Mouse (Mus musculus): Measurements from ENCODE around the gene Fcgr2b. TPM values are rescaled to one million over a fixed set of nuclear protein-coding genes. Genes with fewer than 3 reads are reported as not detected.
A peak's percentile ranks its signal among the peaks of the same experiment; 100 is the strongest.

Fcgr2b gene
- polyA plus RNA-seq, 1 experiment: 14.7 TPM

DNA sequence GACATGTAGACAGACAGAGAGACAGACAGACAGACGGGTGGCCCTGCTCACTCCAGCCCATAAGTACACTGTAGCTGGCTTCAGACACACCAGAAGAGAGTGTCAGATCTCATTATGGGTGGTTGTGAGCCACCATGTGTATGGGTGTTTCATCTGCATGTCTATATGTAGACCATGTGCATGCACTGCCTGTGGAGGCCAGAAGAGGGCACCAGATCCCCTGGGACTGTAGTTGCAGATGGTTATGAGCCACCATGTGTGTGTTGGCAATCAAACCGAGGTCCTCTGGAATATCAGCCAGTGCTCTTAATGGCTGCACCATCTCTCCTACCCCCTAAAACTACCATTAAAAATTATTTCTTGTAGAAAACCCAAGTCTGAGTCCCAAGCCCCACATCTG, 30.6 kb upstream of the Fcgr2b start:
- Histone ChIP-seq H3K27me3 (ENCODE audit: control insufficient read depth, insufficient read depth, low read length) (no peaks in the 10 kb centered on the region), H3K4me3 (ENCODE audit: control insufficient read depth, insufficient read depth, low read length) (no peak overlapping the region), H3K4me1 (replicated peaks; ENCODE audit: control insufficient read depth, insufficient read depth, low read length) (no peaks in the 10 kb centered on the region), H3K36me3 (ENCODE audit: control insufficient read depth, insufficient read depth, low read length) (no peaks in the 10 kb centered on the region), H3K27ac (ENCODE audit: control insufficient read depth, insufficient read depth, low read length) (no peak overlapping the region)
- 98% methylated on average over 2 of the region's 2 CpGs for WGBS
- DNase-seq: peak; percentile 16
- no peak for TF ChIP-seq CTCF (IDR thresholded peaks at IDR 0.05; ENCODE audit: borderline replicate concordance, control insufficient read depth, extremely low read depth, insufficient read depth, low read length, poor library complexity)

DNA sequence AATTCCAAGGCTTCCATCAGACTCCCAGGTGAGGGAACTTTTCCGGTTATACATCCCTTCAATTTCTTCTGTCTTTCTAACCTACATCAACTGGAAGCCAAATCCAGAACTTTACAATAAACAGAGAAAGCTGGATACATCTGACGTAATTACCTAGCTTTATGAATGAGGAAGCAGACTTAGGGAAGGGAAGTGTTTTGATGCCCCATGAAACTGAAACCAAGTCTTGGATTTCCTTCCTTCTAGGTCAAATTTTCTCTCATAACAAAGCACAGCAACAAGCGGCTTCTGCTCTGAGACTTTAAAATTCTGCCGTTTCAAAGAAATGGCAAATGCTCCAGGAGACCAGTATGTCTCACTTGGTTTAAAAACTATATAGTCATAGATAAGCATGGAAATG, 30.0 kb upstream of the Fcgr2b start:
- 32% methylated on average over 4 of the region's 4 CpGs for WGBS
- TF ChIP-seq POLR2A (IDR thresholded peaks at IDR 0.05; ENCODE audit: control insufficient read depth, extremely low read depth, insufficient read depth, low read length, poor library complexity): no peak
- no peak for TF ChIP-seq CTCF (IDR thresholded peaks at IDR 0.05; ENCODE audit: borderline replicate concordance, control insufficient read depth, extremely low read depth, insufficient read depth, low read length, poor library complexity)
- Histone ChIP-seq H3K27me3 (ENCODE audit: control insufficient read depth, insufficient read depth, low read length) (no peaks in the 10 kb centered on the region), H3K36me3 (ENCODE audit: control insufficient read depth, insufficient read depth, low read length) (no peaks in the 10 kb centered on the region), H3K27ac (ENCODE audit: control insufficient read depth, insufficient read depth, low read length) (no peak overlapping the region), H3K4me3 (ENCODE audit: control insufficient read depth, insufficient read depth, low read length) (no peak overlapping the region), H3K4me1 (replicated peaks; ENCODE audit: control insufficient read depth, insufficient read depth, low read length) (no peaks in the 10 kb centered on the region)
- no peak for DNase-seq

GRCm38 (mm10) chr1:171005586-171005985, 29.2 kb upstream of the Fcgr2b start:
- no peak for DNase-seq
- no peaks in the 10 kb centered on the region for H3K27me3 ChIP-seq (ENCODE audit: control insufficient read depth, insufficient read depth, low read length)
- H3K27ac ChIP-seq (ENCODE audit: control insufficient read depth, insufficient read depth, low read length): no peak overlapping the region
- TF ChIP-seq POLR2A (IDR thresholded peaks at IDR 0.05; ENCODE audit: control insufficient read depth, extremely low read depth, insufficient read depth, low read length, poor library complexity): no peak
- no peak for TF ChIP-seq CTCF (IDR thresholded peaks at IDR 0.05; ENCODE audit: borderline replicate concordance, control insufficient read depth, extremely low read depth, insufficient read depth, low read length, poor library complexity)
- no peaks in the 10 kb centered on the region for H3K4me1 ChIP-seq (replicated peaks; ENCODE audit: control insufficient read depth, insufficient read depth, low read length)
- no peaks in the 10 kb centered on the region for H3K36me3 ChIP-seq (ENCODE audit: control insufficient read depth, insufficient read depth, low read length)
- no peak overlapping the region for H3K4me3 ChIP-seq (ENCODE audit: control insufficient read depth, insufficient read depth, low read length)

GRCm38 (mm10) chr1:171005081-171005480, 28.7 kb upstream of the Fcgr2b start:
- H3K27ac ChIP-seq (ENCODE audit: control insufficient read depth, insufficient read depth, low read length): no peak overlapping the region
- TF ChIP-seq CTCF (IDR thresholded peaks at IDR 0.05; ENCODE audit: borderline replicate concordance, control insufficient read depth, extremely low read depth, insufficient read depth, low read length, poor library complexity): no peak
- TF ChIP-seq POLR2A (IDR thresholded peaks at IDR 0.05; ENCODE audit: control insufficient read depth, extremely low read depth, insufficient read depth, low read length, poor library complexity): no peak
- H3K27me3 ChIP-seq (ENCODE audit: control insufficient read depth, insufficient read depth, low read length): no peaks in the 10 kb centered on the region
- H3K4me3 ChIP-seq (ENCODE audit: control insufficient read depth, insufficient read depth, low read length): no peak overlapping the region
- no peaks in the 10 kb centered on the region for H3K4me1 ChIP-seq (replicated peaks; ENCODE audit: control insufficient read depth, insufficient read depth, low read length)
- no peaks in the 10 kb centered on the region for H3K36me3 ChIP-seq (ENCODE audit: control insufficient read depth, insufficient read depth, low read length)
- WGBS: 91% methylated on average over 6 of the region's 6 CpGs
- DNase-seq: no peak

GRCm38 (mm10) chr1:170999811-171000210, 23.5 kb upstream of the Fcgr2b start:
- no peak for TF ChIP-seq CTCF (IDR thresholded peaks at IDR 0.05; ENCODE audit: borderline replicate concordance, control insufficient read depth, extremely low read depth, insufficient read depth, low read length, poor library complexity)
- TF ChIP-seq POLR2A (IDR thresholded peaks at IDR 0.05; ENCODE audit: control insufficient read depth, extremely low read depth, insufficient read depth, low read length, poor library complexity): no peak
- no peak overlapping the region for H3K4me3 ChIP-seq (ENCODE audit: control insufficient read depth, insufficient read depth, low read length)
- H3K4me1 ChIP-seq (replicated peaks; ENCODE audit: control insufficient read depth, insufficient read depth, low read length): no peaks in the 10 kb centered on the region
- DNase-seq: no peak
- H3K27me3 ChIP-seq (ENCODE audit: control insufficient read depth, insufficient read depth, low read length): no peaks in the 10 kb centered on the region
- H3K36me3 ChIP-seq (ENCODE audit: control insufficient read depth, insufficient read depth, low read length): no peaks in the 10 kb centered on the region
- H3K27ac ChIP-seq (ENCODE audit: control insufficient read depth, insufficient read depth, low read length): no peak overlapping the region

- Histone ChIP-seq H3K27me3 (ENCODE audit: control insufficient read depth, insufficient read depth, low read length) (no peaks in the 10 kb centered on the region), H3K4me3 (ENCODE audit: control insufficient read depth, insufficient read depth, low read length) (peak overlapping the region; percentile 55), H3K4me1 (replicated peaks; ENCODE audit: control insufficient read depth, insufficient read depth, low read length) (no peaks in the 10 kb centered on the region), H3K27ac (ENCODE audit: control insufficient read depth, insufficient read depth, low read length) (no peak overlapping the region), H3K36me3 (ENCODE audit: control insufficient read depth, insufficient read depth, low read length) (no peaks in the 10 kb centered on the region)
- DNase-seq: peak; percentile 12
- 9% methylated on average over 21 of the region's 21 CpGs for WGBS
- TF ChIP-seq POLR2A (IDR thresholded peaks at IDR 0.05; ENCODE audit: control insufficient read depth, extremely low read depth, insufficient read depth, low read length, poor library complexity): no peak
- no peak for TF ChIP-seq CTCF (IDR thresholded peaks at IDR 0.05; ENCODE audit: borderline replicate concordance, control insufficient read depth, extremely low read depth, insufficient read depth, low read length, poor library complexity)
Observed at GRCm38 (mm10) chr1:170997756-170998655, 21.7 kb upstream of the Fcgr2b start.
